8 mouse cellular contexts compared by ENCODE assay signal in the genomic region with DNA sequence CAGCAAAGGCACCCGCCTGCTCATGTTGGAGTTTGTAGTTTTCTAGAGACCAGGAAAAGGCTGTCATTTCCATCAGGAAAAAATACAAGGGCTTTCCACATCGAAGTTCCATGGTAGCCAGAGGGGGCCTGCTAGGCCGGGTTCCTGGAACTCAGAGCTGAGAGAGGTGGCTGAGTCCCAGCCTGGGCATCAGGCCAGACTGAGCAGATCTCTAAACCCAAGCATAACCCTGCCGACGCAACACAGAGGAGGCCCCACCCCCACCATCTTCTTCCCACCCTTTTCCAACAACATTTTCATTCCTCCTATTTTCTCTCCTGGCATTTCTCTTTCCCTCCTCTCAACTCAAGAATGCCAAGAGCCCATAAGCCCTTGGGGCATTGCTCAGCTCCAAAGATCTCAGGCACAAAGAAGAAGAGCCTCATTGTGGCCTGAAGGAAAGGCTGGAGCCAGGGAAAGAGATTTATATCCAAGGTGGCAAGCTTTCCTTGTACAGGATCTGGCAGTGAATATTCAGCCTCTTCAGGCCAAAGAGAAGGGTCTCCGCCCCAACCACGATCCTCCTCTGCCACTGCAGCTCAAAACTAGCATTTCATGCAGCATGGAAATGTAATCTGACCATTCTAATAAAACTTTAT.
A peak's percentile ranks its signal among the peaks of the same experiment; 100 is the strongest.
DNase-seq lines count a peak whose midpoint lies in the region; ATAC-seq and TF ChIP-seq lines count a peak whose summit lies in the region.

No protein-coding gene starts in this region.

- H3K79me2 ChIP-seq in liver, adult 2 months (ENCODE audit: control insufficient read depth, insufficient read depth, low read length) = no peaks in the 10 kb centered on the region

- intact Hi-C loops in heart, postnatal 25 days (cut with DNase I) = no loop called here

- no peak for TF ChIP-seq CTCF in liver, adult 2 months (IDR thresholded peaks at IDR 0.05; ENCODE audit: low read depth, low read length)
- TF ChIP-seq CTCF in thymus, adult 2 months (IDR thresholded peaks at IDR 0.05; ENCODE audit: borderline replicate concordance, control insufficient read depth, extremely low read depth, insufficient read depth, low read length, poor library complexity) = no peak

- H3K9ac ChIP-seq in liver, adult 2 months (ENCODE audit: low read depth, low read length) = no peak overlapping the region
- H3K9ac ChIP-seq in liver, embryonic 12.5 days = no peak overlapping the region
- H3K9ac ChIP-seq in neural tube, embryonic 14.5 days (replicated peaks; ENCODE audit: low read depth, low read length) = no peak overlapping the region

- peaks cover 4% of the 10 kb centered on the region for H3K4me1 ChIP-seq in liver, adult 2 months (ENCODE audit: control insufficient read depth, insufficient read depth, low read length)
- no peaks in the 10 kb centered on the region for H3K4me1 ChIP-seq in liver, embryonic 12.5 days
- H3K4me1 ChIP-seq in neural tube, embryonic 14.5 days (ENCODE audit: control insufficient read depth, insufficient read depth, low read length) = no peaks in the 10 kb centered on the region
- no peaks in the 10 kb centered on the region for H3K4me1 ChIP-seq in thymus, adult 2 months (replicated peaks; ENCODE audit: control insufficient read depth, insufficient read depth, low read length)
- H3K4me1 ChIP-seq in hindbrain, embryonic 10.5 days (replicated peaks) = 0 out of 2 replicates have a peak, but pooled peaks cover 3% of the 10 kb centered on the region

- H3K4me2 ChIP-seq in liver, embryonic 12.5 days = no peak overlapping the region
- H3K4me2 ChIP-seq in neural tube, embryonic 14.5 days (ENCODE audit: low read depth, low read length) = no peak overlapping the region

- no peaks in the 10 kb centered on the region for H3K9me3 ChIP-seq in liver, embryonic 12.5 days (replicated peaks)
- no peaks in the 10 kb centered on the region for H3K9me3 ChIP-seq in neural tube, embryonic 14.5 days (ENCODE audit: control insufficient read depth, low read length)
- no peaks in the 10 kb centered on the region for H3K9me3 ChIP-seq in hindbrain, embryonic 10.5 days

- H3K36me3 ChIP-seq in liver, adult 2 months (ENCODE audit: control insufficient read depth, insufficient read depth, low read length) = no peaks in the 10 kb centered on the region
- no peaks in the 10 kb centered on the region for H3K36me3 ChIP-seq in liver, embryonic 12.5 days
- H3K36me3 ChIP-seq in neural tube, embryonic 14.5 days (ENCODE audit: control insufficient read depth, insufficient read depth, low read length) = no peaks in the 10 kb centered on the region
- H3K36me3 ChIP-seq in thymus, adult 2 months (ENCODE audit: control insufficient read depth, insufficient read depth, low read length) = no peaks in the 10 kb centered on the region
- H3K36me3 ChIP-seq in hindbrain, embryonic 10.5 days = no peaks in the 10 kb centered on the region

- DNase-seq in adrenal gland, postnatal 25 days = peak; percentile 20
- no peak for DNase-seq in adrenal gland, adult 8-10 months
- peak; percentile 33 for DNase-seq in liver, adult 2 months (ENCODE audit: extremely low read depth, low read depth, low spot score)
- peak; percentile 70 for DNase-seq in heart, postnatal 25 days (ENCODE audit: low spot score)
- DNase-seq in thymus, adult 2 months = no peak
- DNase-seq in hindbrain, embryonic 10.5 days (ENCODE audit: low spot score) = no peak

- H3K27ac ChIP-seq in liver, adult 2 months (replicated peaks; ENCODE audit: insufficient read depth, low read depth, low read length) = no peak overlapping the region
- H3K27ac ChIP-seq in liver, embryonic 12.5 days = no peak overlapping the region
- H3K27ac ChIP-seq in neural tube, embryonic 14.5 days (ENCODE audit: low read depth, low read length) = no peak overlapping the region
- H3K27ac ChIP-seq in thymus, adult 2 months (ENCODE audit: control insufficient read depth, insufficient read depth, low read length) = no peak overlapping the region
- no peak overlapping the region for H3K27ac ChIP-seq in hindbrain, embryonic 10.5 days

- no peak overlapping the region for H3K4me3 ChIP-seq in liver, adult 2 months (ENCODE audit: insufficient read depth, low read depth, low read length)
- H3K4me3 ChIP-seq in liver, embryonic 12.5 days = no peak overlapping the region
- no peak overlapping the region for H3K4me3 ChIP-seq in neural tube, embryonic 14.5 days (ENCODE audit: low read depth, low read length)
- H3K4me3 ChIP-seq in thymus, adult 2 months (ENCODE audit: control insufficient read depth, insufficient read depth, low read length) = no peak overlapping the region
- H3K4me3 ChIP-seq in hindbrain, embryonic 10.5 days = no peak overlapping the region

- TF ChIP-seq POLR2A in liver, adult 2 months (IDR thresholded peaks at IDR 0.05; ENCODE audit: extremely low read depth, insufficient read depth, low read length) = no peak
- TF ChIP-seq POLR2A in thymus, adult 2 months (IDR thresholded peaks at IDR 0.05; ENCODE audit: control insufficient read depth, extremely low read depth, insufficient read depth, low read length, poor library complexity) = no peak

- WGBS in liver, adult 2 months = 50% methylated on average over 7 of the region's 7 CpGs
- 70% methylated on average over 7 of the region's 7 CpGs for WGBS in liver, embryonic 12.5 days (ENCODE audit: insufficient replicate concordance)
- 65% methylated on average over 7 of the region's 7 CpGs for WGBS in neural tube, embryonic 14.5 days
- WGBS in thymus, adult 2 months = 91% methylated on average over 7 of the region's 7 CpGs
- WGBS in hindbrain, embryonic 10.5 days = 87% methylated on average over 7 of the region's 7 CpGs

- H3K27me3 ChIP-seq in liver, adult 2 months (ENCODE audit: control insufficient read depth, insufficient read depth, low read length) = no peaks in the 10 kb centered on the region
- no peaks in the 10 kb centered on the region for H3K27me3 ChIP-seq in liver, embryonic 12.5 days (replicated peaks)
- H3K27me3 ChIP-seq in neural tube, embryonic 14.5 days (ENCODE audit: control insufficient read depth, insufficient read depth, low read length) = no peaks in the 10 kb centered on the region
- no peaks in the 10 kb centered on the region for H3K27me3 ChIP-seq in thymus, adult 2 months (ENCODE audit: control insufficient read depth, insufficient read depth, low read length)
- H3K27me3 ChIP-seq in hindbrain, embryonic 10.5 days (ENCODE audit: insufficient read depth, poor library complexity, severe bottlenecking) = no peaks in the 10 kb centered on the region

- ATAC-seq in liver, embryonic 12.5 days = no peak
- peak; percentile 71; the same call in 1 of the 2 replicates for ATAC-seq in neural tube, embryonic 14.5 days (ENCODE audit: low read depth)

Comparison
In these comparisons a context has a peak if more than half of its experiments do, and no peak if none do; other contexts are left out.
1. DNase-seq: peak in adrenal gland, postnatal 25 days (single experiment), liver, adult 2 months (single experiment) and heart, postnatal 25 days (single experiment); none in adrenal gland, adult 8-10 months (single experiment), thymus, adult 2 months (single experiment) and hindbrain, embryonic 10.5 days (single experiment).